Mouse (Mus musculus): ENCODE data around the gene Gm11060.

The Gm11060 gene

DNA sequence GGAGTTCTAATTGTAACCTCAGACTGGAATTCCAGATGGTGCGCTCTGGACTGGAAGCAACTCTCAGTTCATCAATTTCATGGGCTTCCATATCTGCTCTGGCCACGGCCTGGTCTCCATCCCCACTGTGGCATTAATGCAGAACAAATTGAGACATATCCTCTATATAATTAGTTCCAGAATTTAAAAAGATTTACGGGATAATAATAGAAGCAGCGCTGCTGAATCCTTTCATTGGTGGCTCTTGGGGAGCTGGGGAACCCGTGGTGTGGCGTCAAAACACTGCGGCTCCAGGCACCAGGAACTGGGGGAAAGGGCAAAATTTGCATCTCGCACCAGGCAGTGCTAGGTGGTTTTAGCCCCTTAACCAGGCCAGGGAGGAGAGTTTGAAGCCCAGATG is 30.4 kb downstream of the Gm11060 start:
- no peak for DNase-seq

DNA sequence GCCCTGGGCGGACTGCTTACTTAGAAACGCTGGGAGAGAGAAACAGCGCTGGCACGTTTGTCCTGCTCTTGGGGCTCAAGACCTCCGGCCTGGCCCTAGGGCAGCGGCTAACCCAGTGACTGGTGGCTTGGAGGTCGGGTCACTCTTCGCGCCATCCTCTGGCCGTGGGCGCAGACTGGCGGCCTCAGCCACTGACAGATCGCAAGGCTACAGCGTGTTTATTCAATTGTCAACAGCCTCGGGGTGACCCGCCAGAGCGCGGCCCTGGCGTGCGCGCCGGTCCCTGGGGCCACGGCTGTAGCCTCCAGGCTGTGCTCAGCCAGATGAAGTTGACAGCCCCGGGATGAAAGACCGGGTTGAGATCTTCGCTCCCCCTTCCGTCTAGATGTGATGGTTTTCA is 31.1 kb downstream of the Gm11060 start:
- DNase-seq, result no peak

- no peak for DNase-seq
Measured at GRCm38 (mm10) chr2:105123431-105123830, 31.6 kb downstream of the Gm11060 start.

GRCm38 (mm10) chr2:105123881-105124280 is 32.1 kb downstream of the Gm11060 start:
- no peak for DNase-seq

DNA sequence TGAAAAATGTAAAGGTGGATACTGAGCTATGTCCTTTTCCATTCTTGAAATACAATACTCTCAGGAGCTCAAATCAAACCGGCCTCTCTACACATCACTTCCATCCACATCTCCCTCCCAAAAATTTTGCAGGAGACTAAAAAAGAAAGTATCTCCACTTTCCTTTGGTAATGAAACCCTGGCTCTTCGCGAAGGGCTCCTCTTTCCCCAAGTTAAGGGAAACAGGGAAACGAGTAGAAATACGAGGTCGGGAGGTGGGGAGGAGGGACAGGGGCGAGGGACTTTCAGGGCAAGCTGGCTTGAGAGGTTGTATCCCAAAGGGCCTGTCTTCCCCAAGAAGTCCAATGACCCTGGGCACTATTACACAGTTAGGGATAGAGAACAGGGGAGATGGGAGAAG is 32.6 kb downstream of the Gm11060 start:
- no peak for DNase-seq

GRCm38 (mm10) chr2:105125205-105125604 is 33.4 kb downstream of the Gm11060 start:
- no peak for DNase-seq

GRCm38 (mm10) chr2:105125641-105126040 is 33.8 kb downstream of the Gm11060 start:
- no peak for DNase-seq

- no peak for DNase-seq
Measured at GRCm38 (mm10) chr2:105126279-105126678, 34.5 kb downstream of the Gm11060 start, which contains the start of gene Wt1. TSS of gene Wt1 (plus strand) at chr2:105126529.

GRCm38 (mm10) chr2:105126691-105127530 is 35.1 kb downstream of the Gm11060 start:
- DNase-seq, result no peak

- DNase-seq, result no peak
Measured at GRCm38 (mm10) chr2:105127531-105128480, 36.0 kb downstream of the Gm11060 start.

DNA sequence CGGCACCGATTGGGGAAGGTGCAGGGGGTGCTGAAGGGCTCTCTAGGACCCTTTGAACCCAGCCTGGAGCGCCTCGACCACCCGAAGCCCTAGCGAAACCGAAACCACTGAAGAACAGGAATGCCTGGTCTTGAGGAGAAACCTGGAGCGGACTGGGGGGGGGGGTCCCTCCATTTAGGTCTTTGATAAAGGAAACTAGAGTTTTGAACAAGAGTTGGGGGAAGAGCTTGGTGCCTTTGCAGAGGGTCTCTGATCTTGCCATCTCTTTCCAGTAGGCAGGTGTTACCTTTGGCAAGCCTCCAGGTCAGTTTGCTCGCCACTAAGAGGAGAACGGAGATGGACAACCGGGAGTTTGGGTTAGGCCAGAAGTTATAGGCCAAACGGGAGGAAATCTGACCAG is 36.7 kb downstream of the Gm11060 start:
- DNase-seq, result no peak

DNA sequence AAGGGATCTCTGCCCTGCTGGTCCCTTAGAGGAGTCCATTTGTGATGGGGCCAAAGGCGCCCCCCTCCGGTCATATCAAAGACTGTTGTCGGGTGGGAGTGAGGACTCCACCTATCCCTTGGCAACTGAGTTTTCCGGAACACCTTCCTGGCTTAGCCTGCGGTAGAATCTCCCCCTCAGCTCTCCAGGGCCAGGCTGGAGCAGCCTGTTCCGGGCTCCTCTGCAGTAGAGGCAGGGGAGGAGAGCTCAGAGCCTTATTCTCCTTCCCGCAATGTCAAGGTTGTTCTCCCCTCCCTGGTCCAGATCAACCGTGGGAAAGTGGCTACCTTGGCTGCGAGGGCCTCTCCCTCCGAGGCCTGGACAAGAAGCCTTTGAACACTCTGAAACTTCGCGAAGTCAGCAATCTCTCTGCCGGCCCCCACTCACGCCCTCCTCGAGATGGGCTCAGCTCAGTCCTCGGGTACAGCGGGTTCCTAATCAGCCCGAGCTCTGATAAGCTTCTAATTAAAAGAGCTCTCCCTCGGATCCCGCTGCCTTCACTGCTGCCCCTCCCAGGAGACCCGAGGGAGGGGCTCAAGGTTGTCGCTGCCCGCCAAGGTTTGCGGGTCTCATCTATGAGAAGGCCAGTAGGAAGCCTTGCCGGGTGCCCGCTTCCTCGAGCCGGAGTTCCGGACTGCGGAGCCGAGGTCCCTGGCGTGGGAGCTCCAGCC is 38.7 kb downstream of the Gm11060 start:
- no peak for DNase-seq

DNA sequence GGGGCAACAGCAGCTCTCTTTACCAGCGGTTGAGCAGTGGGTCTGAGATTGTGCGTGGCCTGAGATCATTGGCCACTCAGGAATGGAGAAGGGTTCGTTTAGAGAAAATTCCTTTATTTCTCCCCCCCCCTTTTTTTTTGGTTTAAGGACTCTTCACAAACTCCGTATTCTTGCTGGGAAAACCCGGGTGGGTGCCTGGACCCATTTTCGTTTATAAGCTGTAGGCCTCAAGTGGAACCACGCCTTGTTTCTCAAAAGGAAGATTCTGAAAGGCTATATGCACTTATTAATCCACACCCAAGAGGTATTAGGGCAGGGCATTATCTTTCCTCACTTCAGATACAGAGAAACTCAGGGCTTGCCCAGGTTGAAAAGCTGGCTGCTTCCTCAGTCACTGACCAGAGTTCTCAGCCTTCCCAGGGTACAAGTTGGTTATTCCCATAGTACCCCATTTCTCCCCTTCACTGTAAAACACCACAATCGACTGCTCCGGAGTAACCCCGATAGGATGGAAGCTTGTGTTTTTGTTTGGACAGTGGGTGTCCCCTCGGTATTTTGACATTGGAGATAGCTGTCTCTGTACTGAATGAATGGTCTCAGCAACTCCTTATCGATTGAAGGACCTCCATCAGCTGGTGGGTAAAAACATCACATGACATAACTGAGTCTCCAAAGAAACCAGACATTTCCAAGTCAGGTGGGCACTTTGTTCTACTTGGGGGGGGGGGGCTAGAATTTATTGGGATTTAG is 39.4 kb downstream of the Gm11060 start:
- no peak for DNase-seq

GRCm38 (mm10) chr2:105131811-105132100 is 39.9 kb downstream of the Gm11060 start:
- no peak for DNase-seq

- no peak for DNase-seq
Measured at GRCm38 (mm10) chr2:105132300-105132699, 40.5 kb downstream of the Gm11060 start.

GRCm38 (mm10) chr2:105132933-105133795 is 41.3 kb downstream of the Gm11060 start:
- no peak for DNase-seq

DNA sequence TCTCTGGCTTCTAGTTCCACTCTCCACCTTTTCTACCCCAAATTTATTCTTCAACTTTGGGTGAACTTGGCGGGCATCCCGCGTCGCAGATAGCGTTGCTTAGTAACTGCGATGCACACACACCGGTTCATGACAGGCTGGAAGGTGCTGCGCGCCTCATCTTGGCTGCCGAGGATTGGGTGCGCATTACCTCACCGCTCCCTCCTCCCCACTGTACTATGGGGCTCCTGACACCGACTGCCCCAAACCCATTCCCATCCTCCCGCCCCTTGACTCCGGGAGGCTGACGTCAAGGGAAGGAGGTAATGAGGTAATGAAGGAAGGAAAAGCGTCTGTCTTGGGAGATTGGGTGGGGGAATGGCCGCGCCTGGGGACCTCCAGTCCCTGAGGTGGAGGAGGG is 42.5 kb downstream of the Gm11060 start:
- no peak for DNase-seq

GRCm38 (mm10) chr2:105139471-105139870 is 47.7 kb downstream of the Gm11060 start:
- no peak for DNase-seq

DNA sequence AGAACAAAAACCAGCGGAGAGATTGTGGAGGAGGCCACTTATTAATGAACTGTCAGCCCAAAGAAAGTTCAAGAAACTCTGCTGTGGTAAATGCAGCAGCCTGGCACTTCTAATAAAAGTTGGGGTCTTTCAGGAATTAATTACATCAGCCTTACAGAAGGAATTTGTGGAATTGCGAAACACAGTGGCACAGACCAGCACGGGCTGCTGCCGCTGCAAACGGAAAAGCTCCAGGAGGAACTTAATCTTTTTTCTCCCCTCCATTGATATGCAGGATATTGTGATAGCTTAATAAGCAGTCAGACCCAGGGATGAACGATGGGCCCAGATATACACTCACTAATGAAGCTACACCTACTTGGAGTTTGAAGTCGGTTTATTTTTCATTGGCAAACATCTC is 49.6 kb downstream of the Gm11060 start:
- DNase-seq, result no peak
